Mouse (Mus musculus): Measurements from ENCODE around the gene Olfr1411.

Olfr1411 gene

DNA sequence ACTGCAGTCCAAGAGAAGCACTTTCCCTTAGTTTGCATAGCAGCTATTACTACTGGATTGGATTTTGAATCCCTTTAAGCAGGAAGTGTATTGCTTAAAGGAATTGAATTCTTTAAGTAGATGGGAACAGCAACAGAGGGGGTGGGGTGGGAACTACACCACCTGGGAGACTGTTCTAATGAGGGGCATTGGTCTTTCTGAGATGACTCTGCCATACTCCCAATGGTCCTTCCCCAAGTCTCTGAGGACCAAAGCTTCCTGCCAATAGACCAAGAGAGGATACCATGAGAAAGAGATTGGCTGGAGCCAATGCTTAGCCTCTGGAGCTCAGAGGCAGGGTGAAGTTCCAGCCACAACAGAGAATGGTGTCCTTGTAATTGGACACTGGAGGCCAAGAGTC is at the start of gene Olfr1411:
Gene Olfr1411, plus strand, starts transcription at position 301 of the 400 bp plus-strand sequence.
- no peak for DNase-seq

GRCm38 (mm10) chr1:92545929-92546328 is 48.3 kb upstream of the Olfr1411 start:
- DNase-seq = no peak

DNA sequence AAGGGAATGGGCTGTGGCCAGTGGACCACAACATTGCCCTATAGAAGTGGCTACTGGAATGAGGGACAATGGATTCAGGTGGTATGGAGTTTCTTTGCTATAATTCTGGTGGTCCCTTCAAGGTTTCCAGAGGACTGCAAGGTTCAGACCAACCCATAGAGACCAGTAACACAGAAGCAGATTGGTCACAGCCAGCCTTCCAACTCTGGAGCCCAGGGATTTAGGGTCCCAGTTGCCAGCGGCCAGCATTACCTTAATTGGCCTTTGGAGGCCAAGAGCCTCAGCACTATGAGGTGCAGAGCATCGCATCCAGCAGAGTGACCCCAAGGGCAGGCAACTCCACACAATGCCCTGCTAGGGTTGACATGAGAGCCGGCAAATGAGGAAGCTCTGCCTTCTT is 23.2 kb upstream of the Olfr1411 start, which contains the start of gene Olfr1413:
Gene Olfr1413, plus strand, starts transcription at position 301 of the 400 bp plus-strand sequence.
- no peak for DNase-seq

DNA sequence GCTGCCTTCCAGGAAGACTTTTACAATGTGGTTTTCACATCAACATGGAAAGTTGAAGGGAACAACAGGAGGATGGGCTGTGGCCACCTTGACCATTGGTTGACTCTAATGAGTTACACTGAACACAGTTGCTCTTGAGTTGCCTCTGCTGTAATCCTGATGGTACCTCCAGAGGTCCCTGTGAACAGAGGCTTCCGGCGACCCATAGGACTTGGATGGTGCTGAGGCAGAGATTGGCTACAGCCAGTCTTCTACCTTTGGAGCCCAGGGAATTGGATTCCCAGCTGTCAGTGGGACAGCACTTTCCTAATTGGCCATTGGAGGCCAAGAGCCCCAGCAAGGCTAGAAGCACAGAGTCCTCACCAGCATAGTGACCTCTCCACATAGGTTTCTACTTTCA is 8.7 kb upstream of the Olfr1411 start, which contains the start of gene Olfr1412:
Gene Olfr1412, plus strand, starts transcription at position 301 of the 400 bp plus-strand sequence.
- DNase-seq = no peak

GRCm38 (mm10) chr1:92596019-92596418 is 1.8 kb downstream of the Olfr1411 start:
- no peak for DNase-seq

DNA sequence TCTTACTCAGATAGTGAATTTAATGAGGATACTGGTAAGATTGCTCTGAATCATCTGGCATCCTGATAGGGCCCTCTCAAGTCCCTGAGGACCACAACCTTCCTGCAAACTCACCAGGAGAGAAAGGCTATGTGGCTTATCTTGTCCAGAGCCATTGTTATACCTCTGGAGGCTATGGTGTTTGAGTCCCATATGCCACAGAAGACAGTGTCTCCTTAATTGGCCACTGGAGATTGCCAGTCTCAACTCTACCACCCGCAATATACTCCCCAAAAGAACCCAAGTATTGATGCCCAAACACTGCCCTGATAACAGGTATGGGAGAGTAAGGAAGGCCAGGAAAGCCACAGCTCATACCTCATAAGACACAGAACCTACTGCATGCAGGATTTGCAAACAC is 11.3 kb downstream of the Olfr1411 start, which contains the start of gene Olfr1410:
Gene Olfr1410, plus strand, starts transcription at position 301 of the 400 bp plus-strand sequence.
- DNase-seq = no peak

DNA sequence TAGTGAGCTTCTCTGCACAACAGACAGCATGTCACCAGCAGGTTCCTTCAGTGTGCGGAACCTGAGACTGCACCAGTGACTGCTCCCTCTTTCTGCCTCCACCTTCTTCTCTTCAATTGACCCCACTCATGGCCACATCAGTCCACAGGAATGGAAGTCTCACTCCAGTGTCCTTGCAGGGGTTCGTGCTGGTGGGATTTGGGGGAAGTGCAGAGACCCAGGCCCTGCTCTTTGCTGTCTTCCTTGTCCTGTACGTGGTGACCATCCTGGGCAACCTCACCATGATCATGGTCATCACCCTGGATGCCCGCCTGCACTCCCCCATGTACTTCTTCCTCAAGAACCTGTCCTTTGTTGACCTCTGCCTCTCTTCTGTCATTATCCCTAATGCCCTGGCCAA is 13.5 kb downstream of the Olfr1411 start:
- no peak for DNase-seq

GRCm38 (mm10) chr1:92611008-92611407 is 16.8 kb downstream of the Olfr1411 start:
- peak; percentile 74 to 76 for DNase-seq

GRCm38 (mm10) chr1:92613175-92613574 is 19.0 kb downstream of the Olfr1411 start:
- no peak for DNase-seq

DNA sequence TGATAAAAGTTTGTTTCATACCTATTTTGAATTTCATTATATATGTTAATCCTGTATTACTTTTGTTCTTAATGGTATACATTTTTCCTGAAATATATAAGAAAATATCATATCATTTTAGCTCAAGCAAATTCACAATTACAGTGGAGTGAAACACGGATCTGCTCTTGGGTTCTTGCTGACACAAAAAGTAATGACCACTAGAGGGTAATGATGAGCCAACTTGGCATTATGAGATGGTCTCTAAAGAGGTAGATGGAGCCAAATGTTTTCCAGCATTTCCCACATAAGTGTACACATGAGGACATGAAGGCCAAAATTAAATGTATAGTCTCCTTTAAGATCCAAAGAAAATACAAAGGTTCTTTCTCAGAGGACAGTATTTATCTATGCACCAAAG is 20.3 kb downstream of the Olfr1411 start:
- DNase-seq = no peak

- DNase-seq = no peak
Measured at GRCm38 (mm10) chr1:92616046-92616445, 21.8 kb downstream of the Olfr1411 start.

GRCm38 (mm10) chr1:92617488-92617887 is 23.3 kb downstream of the Olfr1411 start, which contains the start of gene Olfr12:
Gene Olfr12, plus strand, starts transcription at chr1:92617788.
- no peak for DNase-seq

DNA sequence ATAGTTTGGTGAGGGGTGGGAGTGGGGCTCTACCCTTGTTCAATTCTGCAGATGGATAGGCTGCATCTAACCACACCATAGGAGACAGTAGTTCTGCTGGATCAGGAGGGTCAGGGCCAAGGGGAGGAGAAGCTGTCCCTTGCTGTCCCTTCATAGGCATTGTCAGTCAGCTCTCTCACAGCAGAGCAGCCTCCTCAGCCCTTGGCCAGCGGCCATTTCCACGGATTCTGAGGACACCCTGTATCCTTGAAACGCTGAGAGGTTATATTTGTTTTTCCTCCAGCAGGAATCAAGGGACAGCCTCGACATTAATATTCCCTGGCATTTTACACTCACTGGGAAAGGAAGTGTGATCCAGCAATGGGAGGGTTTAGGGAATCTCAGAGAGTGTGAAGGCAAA is 24.1 kb downstream of the Olfr1411 start:
- no peak for DNase-seq

DNA sequence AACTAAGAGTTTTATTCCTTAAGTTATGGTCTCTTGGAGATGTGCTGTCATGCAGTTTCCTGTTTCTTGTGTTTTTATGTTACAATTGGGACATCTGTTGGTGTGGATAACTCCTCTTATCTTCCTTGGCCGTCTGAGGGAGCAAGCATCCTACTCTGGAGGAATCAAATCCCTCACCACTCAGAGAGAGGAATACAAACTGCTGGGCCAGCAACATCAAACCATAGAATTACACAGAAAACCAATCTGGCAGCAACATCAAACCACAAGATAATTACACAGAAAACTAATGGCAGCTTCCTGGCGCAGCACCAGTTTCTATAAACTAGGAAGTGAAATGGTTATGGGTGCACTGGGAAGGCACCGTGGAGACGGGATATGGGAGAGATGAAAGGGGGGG is 34.0 kb downstream of the Olfr1411 start:
- DNase-seq = no peak

- DNase-seq = no peak
Measured at GRCm38 (mm10) chr1:92632196-92632595, 38.0 kb downstream of the Olfr1411 start.

GRCm38 (mm10) chr1:92632948-92633347 is 38.7 kb downstream of the Olfr1411 start:
- DNase-seq = no peak

- DNase-seq = no peak
Measured at GRCm38 (mm10) chr1:92633726-92634125, 39.5 kb downstream of the Olfr1411 start.

- no peak for DNase-seq
Measured at GRCm38 (mm10) chr1:92634569-92634968, 40.4 kb downstream of the Olfr1411 start.

- no peak for DNase-seq
Measured at GRCm38 (mm10) chr1:92634976-92635599, 40.9 kb downstream of the Olfr1411 start.

- no peak for DNase-seq
Measured at GRCm38 (mm10) chr1:92636015-92636414, 41.8 kb downstream of the Olfr1411 start.

GRCm38 (mm10) chr1:92636676-92637075 is 42.5 kb downstream of the Olfr1411 start:
- DNase-seq = no peak

GRCm38 (mm10) chr1:92637501-92638172 is 43.4 kb downstream of the Olfr1411 start:
- DNase-seq = no peak

DNA sequence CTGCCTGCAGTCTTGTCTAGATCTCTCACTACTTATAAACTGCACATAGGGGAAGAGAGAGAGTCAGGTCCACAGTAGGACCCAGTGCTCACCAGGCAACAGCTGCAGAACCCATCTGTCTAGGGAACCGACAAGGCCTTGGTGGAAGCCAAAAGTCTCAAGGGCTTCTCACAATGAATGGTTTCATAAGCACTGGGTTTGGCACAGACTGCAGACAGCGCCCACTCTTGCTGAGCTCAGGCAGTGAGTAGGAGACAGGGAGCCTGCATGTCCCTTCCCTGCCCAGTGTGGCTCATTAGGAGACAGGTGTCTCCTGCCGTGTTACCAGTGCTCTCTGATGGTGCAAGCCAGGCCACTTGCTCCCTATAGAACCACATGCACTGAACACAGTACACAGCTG is 44.0 kb downstream of the Olfr1411 start:
- no peak for DNase-seq

GRCm38 (mm10) chr1:92638736-92639135 is 44.5 kb downstream of the Olfr1411 start:
- no peak for DNase-seq
